Mouse (Mus musculus): ENCODE measurements around the gene Cox15. TPM values are rescaled to one million over a fixed set of nuclear protein-coding genes. Genes with fewer than 3 reads are reported as not detected.

The Cox15 gene
- polyA plus RNA-seq, 1 experiment from 2014 or later: 4.5 TPM

DNA sequence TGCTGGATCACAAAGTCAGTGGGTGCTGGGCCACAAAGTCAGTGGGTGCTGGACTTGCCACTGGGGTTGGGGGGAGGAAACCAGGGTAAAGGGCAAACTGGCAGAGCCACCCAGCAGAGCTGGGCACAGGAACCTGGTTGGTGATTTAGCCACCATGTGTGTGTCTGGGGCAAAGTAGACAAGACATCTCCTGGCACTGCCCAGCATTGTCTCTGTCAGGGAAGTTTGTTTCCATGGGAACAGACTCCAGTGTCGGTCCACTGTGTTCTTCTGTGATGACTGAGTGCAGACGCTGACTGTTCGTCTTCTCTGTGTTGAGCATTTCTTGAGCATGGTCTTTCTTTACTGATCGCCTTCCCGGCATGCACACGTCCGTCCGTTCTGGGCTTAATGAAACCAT lies 43.5 kb downstream of the Cox15 start:
- H3K27me3 ChIP-seq (replicated peaks; ENCODE audit: insufficient read depth, low read length): no peaks in the 10 kb centered on the region
- no peak overlapping the region for H3K4me2 ChIP-seq (replicated peaks; ENCODE audit: low read depth, low read length)
- H3K4me3 ChIP-seq (ENCODE audit: low read depth, low read length): no peak overlapping the region
- no peaks in the 10 kb centered on the region for H3K9me3 ChIP-seq (ENCODE audit: low read length)
- no peak for ATAC-seq
- no peak for TF ChIP-seq CTCF (IDR thresholded peaks at IDR 0.05)
- TF ChIP-seq EP300 (IDR thresholded peaks at IDR 0.05): no peak
- no peak overlapping the region for H3K9ac ChIP-seq (replicated peaks; ENCODE audit: low read depth)
- no peaks in the 10 kb centered on the region for H3K4me1 ChIP-seq (ENCODE audit: insufficient read depth, low read depth, low read length)
- 87% methylated on average over 8 of the region's 8 CpGs for WGBS
- DNase-seq (ENCODE audit: low spot score): no peak
- H3K27ac ChIP-seq (ENCODE audit: low read length): no peak overlapping the region
- H3K36me3 ChIP-seq (ENCODE audit: insufficient read depth, low read length): peaks cover 4% of the 10 kb centered on the region; the same call in 1 of the 2 replicates

DNA sequence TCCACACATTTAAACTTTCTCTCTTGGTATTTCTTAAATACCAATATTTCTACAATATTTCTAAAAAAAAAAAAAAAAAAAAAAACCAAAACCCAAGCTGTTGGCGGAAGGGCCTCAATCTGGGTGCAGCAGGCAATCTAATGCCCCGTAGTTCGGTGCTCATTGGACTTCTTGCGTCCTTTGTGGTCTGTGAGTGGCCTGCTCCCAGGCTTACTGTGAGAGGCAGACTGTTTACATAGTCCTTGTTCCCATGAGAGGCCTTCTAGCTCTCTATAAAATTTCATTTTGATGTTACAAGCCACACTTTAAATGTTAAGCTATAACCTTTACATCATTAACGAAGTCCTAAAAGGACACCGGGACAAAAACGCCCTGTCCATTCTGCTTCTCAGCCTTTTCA lies 44.6 kb downstream of the Cox15 start:
- Histone ChIP-seq H3K4me1 (ENCODE audit: insufficient read depth, low read depth, low read length) (no peaks in the 10 kb centered on the region), H3K27ac (ENCODE audit: low read length) (no peak overlapping the region), H3K36me3 (ENCODE audit: insufficient read depth, low read length) (peaks cover 4% of the 10 kb centered on the region; the same call in 1 of the 2 replicates), H3K4me2 (replicated peaks; ENCODE audit: low read depth, low read length) (no peak overlapping the region), H3K9ac (replicated peaks; ENCODE audit: low read depth) (no peak overlapping the region), H3K4me3 (ENCODE audit: low read depth, low read length) (no peak overlapping the region), H3K9me3 (ENCODE audit: low read length) (no peaks in the 10 kb centered on the region), H3K27me3 (replicated peaks; ENCODE audit: insufficient read depth, low read length) (no peaks in the 10 kb centered on the region)
- whole genome bisulfite sequencing: 55% methylated on average over 7 of the region's 7 CpGs
- TF ChIP-seq EP300 (IDR thresholded peaks at IDR 0.05): no peak
- TF ChIP-seq CTCF (IDR thresholded peaks at IDR 0.05): no peak
- ATAC-seq (peak; percentile 87), DNase-seq (ENCODE audit: low spot score) (peak; percentile 67)

DNA sequence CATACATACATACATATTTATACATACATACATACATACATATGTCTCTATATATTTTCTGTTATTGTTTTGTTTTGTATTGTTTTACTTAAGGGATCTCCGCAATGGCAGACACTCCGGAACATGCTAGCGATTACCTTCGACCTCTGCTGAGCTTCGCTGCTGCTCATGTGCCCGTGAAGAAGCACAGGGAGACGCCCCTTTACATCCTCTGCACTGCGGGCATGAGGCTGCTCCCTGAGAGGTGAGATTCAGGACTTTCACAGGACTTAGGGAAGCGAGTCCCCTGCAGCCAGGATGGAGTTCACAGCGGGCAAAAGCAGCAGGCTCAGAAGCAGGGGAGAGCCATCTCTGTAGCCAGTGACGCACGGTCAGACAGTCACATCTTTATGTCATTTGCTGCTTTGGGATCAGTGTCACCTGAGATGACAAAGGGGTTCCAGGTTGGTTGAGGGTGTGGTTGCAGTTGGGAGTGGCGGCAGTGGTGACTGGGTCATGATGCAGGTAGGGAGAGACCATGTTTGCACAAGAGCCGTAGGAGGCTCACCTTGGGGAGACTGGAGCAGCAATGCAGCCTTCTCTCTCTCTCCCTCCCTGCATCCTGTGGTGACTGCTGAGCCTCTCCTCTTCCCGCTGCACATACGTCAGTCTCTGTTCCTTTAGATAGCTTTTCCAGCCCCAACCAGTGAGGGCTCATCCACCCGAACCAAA lies 47.9 kb downstream of the Cox15 start:
- ATAC-seq (no peak), DNase-seq (ENCODE audit: low spot score) (no peak)
- Histone ChIP-seq H3K36me3 (ENCODE audit: insufficient read depth, low read length) (peaks cover 4% of the 10 kb centered on the region; the same call in 1 of the 2 replicates), H3K9me3 (ENCODE audit: low read length) (no peaks in the 10 kb centered on the region), H3K9ac (replicated peaks; ENCODE audit: low read depth) (no peak overlapping the region), H3K27ac (ENCODE audit: low read length) (no peak overlapping the region), H3K27me3 (replicated peaks; ENCODE audit: insufficient read depth, low read length) (no peaks in the 10 kb centered on the region), H3K4me1 (ENCODE audit: insufficient read depth, low read depth, low read length) (no peaks in the 10 kb centered on the region), H3K4me3 (ENCODE audit: low read depth, low read length) (no peak overlapping the region), H3K4me2 (replicated peaks; ENCODE audit: low read depth, low read length) (no peak overlapping the region)
- TF ChIP-seq CTCF (IDR thresholded peaks at IDR 0.05) (no peak), EP300 (IDR thresholded peaks at IDR 0.05) (no peak)
- WGBS: 90% methylated on average over 17 of the region's 17 CpGs

- no peak overlapping the region for H3K27ac ChIP-seq (ENCODE audit: low read length)
- TF ChIP-seq EP300 (IDR thresholded peaks at IDR 0.05) (no peak), CTCF (IDR thresholded peaks at IDR 0.05) (no peak)
- H3K4me3 ChIP-seq (ENCODE audit: low read depth, low read length): no peak overlapping the region
- ATAC-seq (no peak), DNase-seq (ENCODE audit: low spot score) (no peak)
- no peaks in the 10 kb centered on the region for H3K27me3 ChIP-seq (replicated peaks; ENCODE audit: insufficient read depth, low read length)
- H3K9ac ChIP-seq (replicated peaks; ENCODE audit: low read depth): no peak overlapping the region
- WGBS: 65% methylated on average over 11 of the region's 11 CpGs
- H3K9me3 ChIP-seq (ENCODE audit: low read length): no peaks in the 10 kb centered on the region
- no peak overlapping the region for H3K4me2 ChIP-seq (replicated peaks; ENCODE audit: low read depth, low read length)
- peaks cover 4% of the 10 kb centered on the region; the same call in 1 of the 2 replicates for H3K36me3 ChIP-seq (ENCODE audit: insufficient read depth, low read length)
- no peaks in the 10 kb centered on the region for H3K4me1 ChIP-seq (ENCODE audit: insufficient read depth, low read depth, low read length)
Measured at GRCm38 (mm10) chr19:43704211-43704610, 48.6 kb downstream of the Cox15 start.

GRCm38 (mm10) chr19:43699763-43700155 lies 53.0 kb downstream of the Cox15 start:
- Histone ChIP-seq H3K9ac (replicated peaks; ENCODE audit: low read depth) (no peak overlapping the region), H3K9me3 (ENCODE audit: low read length) (no peaks in the 10 kb centered on the region), H3K4me2 (replicated peaks; ENCODE audit: low read depth, low read length) (no peak overlapping the region), H3K4me3 (ENCODE audit: low read depth, low read length) (no peak overlapping the region), H3K27ac (ENCODE audit: low read length) (no peak overlapping the region), H3K27me3 (replicated peaks; ENCODE audit: insufficient read depth, low read length) (no peaks in the 10 kb centered on the region), H3K36me3 (ENCODE audit: insufficient read depth, low read length) (peaks cover under 1% of the 10 kb centered on the region; the same call in 1 of the 2 replicates), H3K4me1 (ENCODE audit: insufficient read depth, low read depth, low read length) (no peaks in the 10 kb centered on the region)
- DNase-seq (ENCODE audit: low spot score) (no peak), ATAC-seq (no peak)
- WGBS: 80% methylated on average over 6 of the region's 6 CpGs
- TF ChIP-seq CTCF (IDR thresholded peaks at IDR 0.05) (no peak), EP300 (IDR thresholded peaks at IDR 0.05) (no peak)

DNA sequence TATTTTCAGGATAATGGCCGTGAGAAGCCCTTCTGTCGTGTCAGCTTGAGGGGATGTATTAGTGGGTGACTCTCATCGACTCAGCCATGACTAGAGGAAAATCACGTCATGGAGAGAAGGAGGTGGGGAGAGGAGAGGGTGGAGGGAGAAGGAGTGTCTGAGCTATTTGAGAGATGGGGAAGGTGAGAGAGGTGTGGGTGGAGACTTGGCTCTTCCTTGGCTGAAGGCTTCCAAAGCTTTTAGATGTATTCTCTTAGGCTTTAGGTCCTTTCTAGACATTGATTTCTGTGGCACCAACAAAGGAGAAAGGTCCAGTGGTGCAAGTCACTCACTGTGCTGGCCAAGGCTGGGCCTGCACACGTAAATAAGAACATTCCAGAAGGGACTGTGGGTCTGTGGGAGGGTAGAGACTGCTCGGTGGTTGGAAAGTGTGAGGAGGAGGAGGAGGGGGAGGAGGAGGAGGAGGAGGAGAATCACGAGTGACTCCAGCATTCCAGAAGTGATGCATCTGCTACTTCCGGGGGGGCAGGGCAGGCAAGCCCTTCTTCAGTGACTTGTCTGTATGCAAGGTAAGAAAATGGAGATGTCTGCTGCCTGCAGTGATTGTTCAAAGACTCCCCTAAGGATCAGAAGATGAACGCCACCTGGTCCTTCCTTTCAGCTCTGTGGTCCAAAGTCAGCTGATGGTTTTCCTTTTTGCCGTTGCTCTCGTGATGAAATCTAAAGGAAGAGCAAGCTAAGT lies 53.6 kb downstream of the Cox15 start:
- Histone ChIP-seq H3K27me3 (replicated peaks; ENCODE audit: insufficient read depth, low read length) (no peaks in the 10 kb centered on the region), H3K4me1 (ENCODE audit: insufficient read depth, low read depth, low read length) (no peaks in the 10 kb centered on the region), H3K36me3 (ENCODE audit: insufficient read depth, low read length) (no peaks in the 10 kb centered on the region), H3K27ac (ENCODE audit: low read length) (no peak overlapping the region), H3K9ac (replicated peaks; ENCODE audit: low read depth) (no peak overlapping the region), H3K4me2 (replicated peaks; ENCODE audit: low read depth, low read length) (no peak overlapping the region), H3K9me3 (ENCODE audit: low read length) (no peaks in the 10 kb centered on the region), H3K4me3 (ENCODE audit: low read depth, low read length) (no peak overlapping the region)
- no peak for TF ChIP-seq CTCF (IDR thresholded peaks at IDR 0.05)
- TF ChIP-seq EP300 (IDR thresholded peaks at IDR 0.05): no peak
- ATAC-seq: no peak
- WGBS: 67% methylated on average over 11 of the region's 11 CpGs
- DNase-seq (ENCODE audit: low spot score): no peak

Data from lung, postnatal 0 days (tissue).